Mouse (Mus musculus) kidney, adult 2 months (tissue): ENCODE data around the gene Eif6. TPM values are rescaled to one million over a fixed set of nuclear protein-coding genes. Genes with fewer than 3 reads are reported as not detected.

Experiments used
- DNase-seq: peaks from one replicate; pipeline ENCODE4 v3.0.0; 2021
- H3K27ac ChIP-seq: fragments of 200-500 bp; 2 replicates; pipeline ENCODE4 v1.5.1; 2012; ENCODE audit warnings: low read depth, low read length, control low read depth, inconsistent platforms; ENCODE audit not compliant: insufficient read depth
- H3K27me3 ChIP-seq: fragments of 200-500 bp; replicated peaks from 2 replicates; pipeline ENCODE4 v1.6.1; 2012; ENCODE audit warnings: mild to moderate bottlenecking, moderate library complexity, low read length, inconsistent platforms; ENCODE audit not compliant: control insufficient read depth, insufficient read depth
- H3K36me3 ChIP-seq: fragments of 200-500 bp; 2 replicates; pipeline ENCODE4 v1.6.1; 2012; ENCODE audit warnings: mild to moderate bottlenecking, moderate library complexity, low read length, inconsistent platforms; ENCODE audit not compliant: control insufficient read depth, insufficient read depth
- H3K4me1 ChIP-seq: fragments of 200-500 bp; 2 replicates; pipeline ENCODE4 v1.6.1; 2011; ENCODE audit warnings: low read length; ENCODE audit not compliant: control insufficient read depth, insufficient read depth
- H3K4me3 ChIP-seq: fragments of 200-500 bp; 2 replicates; pipeline ENCODE4 v1.5.1; 2011; ENCODE audit warnings: mild to moderate bottlenecking, low read depth, low read length, control low read depth; ENCODE audit not compliant: insufficient read depth
- CTCF ChIP-seq: fragments of 200-500 bp; conservative IDR thresholded peaks from 2 replicates; pipeline ENCODE4 v1.5.1; 2011; ENCODE audit warnings: low read depth, mild to moderate bottlenecking, control low read depth, low read length, moderate library complexity, mixed read lengths; ENCODE audit not compliant: insufficient read depth, insufficient read length
- POLR2A ChIP-seq: fragments of 200-500 bp; IDR thresholded peaks from one replicate; pipeline ENCODE4 v1.6.1; 2011; ENCODE audit warnings: low read depth, low read length, control low read depth
- whole genome bisulfite sequencing: fragments of 180-500 bp; shearing (Covaris S2); methylation state at CpG from one replicate; pipeline ENCODE4 v1.1.7; 2018; 5-methylcytosine and 5-hydroxymethylcytosine counted together
- polyA plus RNA-seq: library from polyadenylated mRNA; depleted of rRNA; stranded (reverse); fragments of >200 nt; gene quantifications from 2 replicates; pipeline ENCODE4 v1.2.3, GENCODE M21; 2012

Gene Eif6
- polyA plus RNA-seq, 1 experiment = 108 TPM

DNA sequence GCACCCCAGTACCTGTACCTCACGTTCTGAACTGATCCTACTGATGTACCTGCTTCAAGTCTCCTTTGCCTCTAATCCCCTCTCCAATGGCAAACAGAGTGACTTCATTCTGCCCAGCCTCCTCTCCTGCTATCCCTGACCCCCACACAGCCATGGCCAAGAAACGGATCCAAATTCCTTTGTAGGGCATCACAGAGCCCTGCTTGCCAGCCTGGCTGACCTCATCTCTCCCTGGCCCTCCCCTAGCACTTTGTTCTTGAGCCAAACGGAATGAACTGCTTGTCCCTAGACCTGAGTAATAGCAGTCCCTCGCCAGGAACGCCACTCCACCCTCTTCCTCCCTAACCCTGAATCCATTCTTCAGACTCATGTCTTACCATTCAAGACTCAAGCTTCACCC lies 20.2 kb downstream of the Eif6 start:
- WGBS = 45% methylated on average over 5 of the region's 5 CpGs
- Histone ChIP-seq H3K4me1 (peaks cover 4% of the 10 kb centered on the region; the same call in 1 of the 2 replicates), H3K27me3 (no peaks in the 10 kb centered on the region), H3K36me3 (no peaks in the 10 kb centered on the region), H3K27ac (no peak overlapping the region), H3K4me3 (no peak overlapping the region)
- DNase-seq = peak; percentile 27
- TF ChIP-seq POLR2A (no peak), CTCF (no peak)

- TF ChIP-seq POLR2A = no peak
- Histone ChIP-seq H3K4me3 (no peak overlapping the region), H3K27me3 (no peaks in the 10 kb centered on the region), H3K36me3 (no peaks in the 10 kb centered on the region), H3K4me1 (peaks cover 4% of the 10 kb centered on the region; the same call in 1 of the 2 replicates), H3K27ac (no peak overlapping the region)
- DNase-seq = no peak
- WGBS = 88% methylated on average over 6 of the region's 6 CpGs
Observed at GRCm38 (mm10) chr2:155805925-155806255, 20.8 kb downstream of the Eif6 start.

DNA sequence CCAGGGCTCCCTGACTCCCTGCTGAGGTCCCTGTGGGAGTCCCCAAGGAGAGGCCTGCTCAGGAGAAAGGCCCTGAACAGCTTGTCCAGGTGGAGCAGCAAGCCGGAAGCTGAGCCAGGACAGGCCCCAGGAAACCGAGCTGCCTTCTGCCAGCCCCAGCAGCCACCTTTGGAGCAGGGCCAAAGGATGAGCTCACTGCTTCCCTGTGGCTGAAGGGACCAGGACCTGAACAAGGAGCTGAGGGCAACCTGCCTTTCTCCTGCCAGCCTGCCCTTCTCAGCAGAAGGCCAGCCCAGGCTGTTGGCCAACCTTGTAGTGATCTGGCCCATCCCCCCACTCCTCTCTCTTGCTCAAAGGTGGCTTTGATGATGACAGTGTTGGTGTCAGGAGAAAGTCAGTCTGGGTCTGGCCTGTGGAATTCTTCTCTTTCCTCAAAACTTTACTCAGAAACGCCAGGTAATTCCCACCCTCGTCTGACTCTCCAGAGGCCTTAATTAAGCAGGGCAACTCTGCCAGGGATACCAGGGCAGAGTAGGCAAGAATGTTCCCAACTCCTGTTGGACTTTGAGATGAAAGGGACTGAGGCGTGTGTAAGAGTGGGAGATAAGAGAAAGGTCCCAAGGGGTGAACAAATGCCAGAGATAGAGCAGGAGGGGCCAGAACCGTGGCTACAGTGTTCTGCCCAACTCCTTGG lies 21.3 kb downstream of the Eif6 start:
- Histone ChIP-seq H3K36me3 (no peaks in the 10 kb centered on the region), H3K4me3 (no peak overlapping the region), H3K27me3 (no peaks in the 10 kb centered on the region), H3K27ac (no peak overlapping the region), H3K4me1 (peaks cover 4% of the 10 kb centered on the region; the same call in 1 of the 2 replicates)
- WGBS = 41% methylated on average over 6 of the region's 6 CpGs
- TF ChIP-seq CTCF (no peak), POLR2A (no peak)
- peak; percentile 62 for DNase-seq

DNA sequence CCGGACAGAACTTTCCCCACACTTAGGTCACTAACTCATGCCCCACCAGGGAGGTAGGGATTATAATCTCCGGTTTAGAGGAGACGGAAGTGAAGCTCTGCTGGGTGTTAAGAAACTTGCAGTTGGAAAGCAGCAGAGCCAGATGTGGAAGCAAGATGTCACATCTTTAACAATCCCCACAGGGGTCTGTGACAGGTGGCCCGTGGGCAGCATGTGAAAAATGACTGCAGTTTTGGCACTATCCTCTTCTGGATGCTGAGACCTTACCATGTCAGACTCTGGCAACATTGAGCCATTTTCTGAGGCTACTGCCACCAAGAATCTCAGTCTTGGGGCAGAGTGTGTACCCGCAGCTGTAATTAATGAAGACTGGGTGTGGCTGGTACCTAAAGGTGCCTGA lies 22.7 kb downstream of the Eif6 start:
- no peak for DNase-seq
- H3K36me3 ChIP-seq = no peaks in the 10 kb centered on the region
- no peak overlapping the region for H3K4me3 ChIP-seq
- no peak for TF ChIP-seq POLR2A
- TF ChIP-seq CTCF = no peak
- no peaks in the 10 kb centered on the region for H3K27me3 ChIP-seq
- peaks cover 4% of the 10 kb centered on the region; the same call in 1 of the 2 replicates for H3K4me1 ChIP-seq
- no peak overlapping the region for H3K27ac ChIP-seq
- 71% methylated on average over 5 of the region's 5 CpGs for WGBS

- H3K36me3 ChIP-seq = no peaks in the 10 kb centered on the region
- 66% methylated on average over 3 of the region's 3 CpGs for WGBS
- H3K27ac ChIP-seq = no peak overlapping the region
- H3K27me3 ChIP-seq = no peaks in the 10 kb centered on the region
- H3K4me3 ChIP-seq = no peak overlapping the region
- TF ChIP-seq POLR2A = no peak
- TF ChIP-seq CTCF = peak; percentile 49
- peaks cover 4% of the 10 kb centered on the region; the same call in 1 of the 2 replicates for H3K4me1 ChIP-seq
- peak; percentile 23 for DNase-seq
Observed at GRCm38 (mm10) chr2:155802761-155803160, 24.0 kb downstream of the Eif6 start.

DNA sequence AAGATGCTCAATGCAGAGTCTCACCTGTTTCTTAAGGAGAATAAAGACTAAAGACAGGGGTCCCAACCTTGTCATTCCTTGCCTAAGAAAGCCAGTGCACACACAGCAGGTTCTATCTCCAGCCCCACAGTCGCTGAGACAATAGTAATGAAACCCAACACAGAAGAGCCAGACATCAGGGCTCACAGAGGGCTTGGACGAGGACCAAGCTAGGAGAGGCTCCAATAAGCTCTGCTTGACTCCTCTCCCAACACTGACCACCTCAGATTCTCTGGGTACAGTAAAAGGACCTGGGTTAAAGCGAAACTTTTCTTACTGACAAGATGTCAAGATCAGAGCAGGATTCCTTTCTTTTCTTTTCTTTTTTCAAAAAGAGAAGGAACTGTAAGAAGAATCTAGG lies 28.1 kb downstream of the Eif6 start:
- WGBS = 58% methylated on average over 3 of the region's 3 CpGs
- Histone ChIP-seq H3K4me3 (no peak overlapping the region), H3K4me1 (no peaks in the 10 kb centered on the region), H3K36me3 (no peaks in the 10 kb centered on the region), H3K27ac (no peak overlapping the region), H3K27me3 (no peaks in the 10 kb centered on the region)
- no peak for TF ChIP-seq CTCF
- no peak for TF ChIP-seq POLR2A
- DNase-seq = no peak

DNA sequence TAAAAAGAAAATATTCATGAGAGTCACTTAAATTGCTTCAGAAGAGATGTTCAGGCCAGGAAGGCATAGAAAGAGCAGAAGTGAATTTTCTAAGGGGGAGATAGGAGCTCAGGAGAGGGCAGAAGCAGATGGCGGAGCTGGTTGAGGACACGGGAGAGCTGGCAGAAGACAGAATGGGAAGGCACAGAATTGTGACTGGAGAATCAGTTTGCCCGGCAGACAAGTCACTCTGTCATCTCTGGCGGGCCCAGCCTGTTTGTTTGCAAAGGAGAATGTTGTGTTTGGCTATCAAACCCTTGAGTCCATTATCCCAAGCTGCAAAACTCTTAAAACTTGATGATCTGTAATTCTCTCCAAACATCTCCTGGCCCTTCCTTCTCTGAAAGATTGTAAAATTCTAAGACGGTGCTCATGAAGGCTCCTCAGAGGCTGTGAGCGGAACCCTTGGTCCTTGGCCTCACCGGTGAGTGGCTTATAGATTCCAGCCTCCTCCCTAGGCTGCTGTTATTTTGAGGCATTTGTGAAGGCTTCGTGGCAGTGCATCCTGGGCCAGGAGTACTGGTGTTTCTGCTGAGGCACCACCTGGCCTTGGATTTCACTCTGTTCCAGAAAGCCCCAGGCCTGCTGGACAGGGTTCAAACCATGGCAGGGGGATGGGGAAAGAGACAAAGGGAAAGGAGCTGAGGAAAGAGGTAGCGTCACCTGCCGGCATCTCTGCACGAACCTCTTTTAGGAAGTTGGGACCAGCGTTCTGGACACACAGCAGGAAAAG lies 31.9 kb downstream of the Eif6 start:
- DNase-seq = no peak
- H3K36me3 ChIP-seq = no peaks in the 10 kb centered on the region
- no peaks in the 10 kb centered on the region for H3K4me1 ChIP-seq
- TF ChIP-seq CTCF (no peak), POLR2A (no peak)
- H3K27me3 ChIP-seq = no peaks in the 10 kb centered on the region
- 87% methylated on average over 12 of the region's 12 CpGs for WGBS
- no peak overlapping the region for H3K4me3 ChIP-seq
- H3K27ac ChIP-seq = no peak overlapping the region
